Mouse (Mus musculus) spleen, postnatal 14 days (tissue): ENCODE measurements around the gene Ccdc24.

Source experiments
- DNase-seq, 2 experiments: peaks; one replicate each; pipeline ENCODE4 v3.0.0; 2021 to 2022; ENCODE audit warnings: low spot score in 2 of 2

The Ccdc24 gene

DNA sequence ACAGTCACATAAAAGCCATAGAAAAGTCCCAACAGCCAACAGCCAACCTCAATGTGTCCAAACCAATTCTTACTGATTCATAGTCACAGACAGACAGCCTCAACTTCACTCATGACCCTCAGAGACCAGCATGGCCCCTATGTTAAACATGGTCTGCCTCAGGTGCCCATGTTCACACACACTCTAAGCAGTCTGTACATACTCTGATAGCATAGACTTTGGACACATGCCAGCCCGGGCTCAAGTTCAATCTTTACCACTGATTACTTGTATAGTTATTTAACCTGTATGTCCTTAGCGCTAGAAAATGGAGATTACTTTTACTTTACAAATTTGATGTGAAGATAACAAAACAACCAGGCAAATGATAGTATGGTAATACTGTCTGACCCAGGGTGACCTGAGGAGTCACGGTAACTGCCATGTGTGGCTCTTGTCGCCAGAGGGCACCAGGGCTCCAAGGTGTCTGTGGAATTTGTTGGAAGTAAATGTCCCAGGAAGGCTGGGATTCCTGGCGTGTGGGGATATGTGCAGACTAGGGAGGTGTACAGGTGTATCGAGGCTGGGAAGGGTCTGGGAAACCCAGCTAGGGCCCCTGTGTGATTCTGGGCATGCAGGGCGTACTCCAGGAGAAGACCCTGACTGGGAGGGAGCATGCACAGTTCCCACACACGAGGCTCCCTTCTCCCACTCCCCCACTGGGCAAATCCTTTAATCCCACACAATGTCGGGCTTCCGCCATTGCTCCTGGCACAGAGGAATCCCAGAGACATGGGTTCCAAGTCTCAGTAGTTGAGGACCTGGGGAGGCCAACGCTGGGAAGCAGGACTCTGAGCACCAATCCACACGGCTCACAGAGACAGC, 42.9 kb downstream of the Ccdc24 start:
- DNase-seq: peak; percentile 64 to 69

DNA sequence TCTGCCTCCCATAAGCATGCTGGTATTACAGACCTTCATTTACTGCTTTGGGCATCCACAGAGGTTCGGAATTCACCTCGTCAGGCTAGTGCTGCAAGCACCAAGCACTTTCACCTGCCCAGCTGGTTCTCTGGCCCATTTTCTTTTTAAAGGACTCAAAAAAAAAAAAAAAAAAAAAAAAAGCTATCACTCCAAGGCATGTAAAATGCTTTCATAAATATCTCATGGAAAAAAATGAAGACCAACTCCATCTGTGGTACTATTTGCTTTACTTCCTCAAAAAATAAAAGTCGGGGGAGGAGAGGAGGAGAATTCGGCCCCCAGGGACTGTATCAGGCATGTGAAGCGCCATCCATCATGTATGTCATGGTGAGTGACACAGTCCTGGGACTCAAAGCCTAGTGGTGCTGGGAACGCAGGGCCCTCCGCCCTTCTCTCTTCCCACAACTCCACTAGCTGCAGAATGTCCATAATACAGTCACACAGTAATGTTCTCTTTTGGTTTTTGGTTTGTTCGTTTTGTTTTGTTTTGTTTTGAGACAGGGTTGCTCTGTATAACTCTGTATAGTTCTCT, 43.7 kb downstream of the Ccdc24 start:
- DNase-seq: no peak

DNA sequence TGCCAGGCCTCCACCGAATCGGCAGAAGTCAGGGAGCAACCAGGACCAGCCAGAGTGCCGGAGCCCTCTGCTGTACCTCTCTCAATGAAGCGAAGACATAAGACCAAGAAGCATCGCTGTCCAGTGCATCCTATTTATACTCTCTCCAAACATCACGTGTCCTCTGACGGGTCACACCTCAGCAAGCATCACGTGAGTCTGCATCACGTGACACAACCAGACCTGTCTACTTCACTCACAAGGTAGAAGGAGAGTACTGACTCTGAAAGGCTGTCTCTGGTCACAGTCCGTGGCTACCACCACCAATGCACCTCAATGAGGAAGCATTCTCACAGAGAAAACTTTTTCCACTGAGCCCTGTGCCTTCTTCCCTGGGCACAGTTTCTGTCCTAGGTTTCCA, 54.3 kb downstream of the Ccdc24 start:
- no peak for DNase-seq

DNA sequence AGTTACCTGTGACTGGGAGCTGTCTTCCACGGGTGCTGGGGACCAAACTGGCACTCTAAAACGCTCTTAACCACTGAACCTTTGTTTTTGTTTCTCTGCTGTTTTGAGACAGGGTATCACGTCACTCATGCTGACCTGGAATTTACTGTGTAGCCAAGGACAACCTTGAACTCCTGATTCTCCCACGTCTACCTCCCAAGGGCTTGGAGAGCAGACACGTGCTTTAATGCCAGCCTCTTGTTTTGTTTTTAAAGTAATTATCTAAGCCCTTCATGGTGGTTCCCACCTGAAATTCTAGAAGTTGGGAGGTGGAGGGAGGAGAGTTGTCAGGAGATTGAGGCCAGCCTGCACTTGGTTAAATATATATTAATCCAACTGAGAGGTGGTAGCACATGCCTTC, 55.6 kb downstream of the Ccdc24 start:
- DNase-seq: no peak
